Mouse (Mus musculus): Measurements from ENCODE around the gene Slc25a39. TPM values are rescaled to one million over a fixed set of nuclear protein-coding genes. Genes with fewer than 3 reads are reported as not detected.

Gene Slc25a39
- polyA plus RNA-seq, 1 experiment from 2014 or later: 145 TPM

DNA sequence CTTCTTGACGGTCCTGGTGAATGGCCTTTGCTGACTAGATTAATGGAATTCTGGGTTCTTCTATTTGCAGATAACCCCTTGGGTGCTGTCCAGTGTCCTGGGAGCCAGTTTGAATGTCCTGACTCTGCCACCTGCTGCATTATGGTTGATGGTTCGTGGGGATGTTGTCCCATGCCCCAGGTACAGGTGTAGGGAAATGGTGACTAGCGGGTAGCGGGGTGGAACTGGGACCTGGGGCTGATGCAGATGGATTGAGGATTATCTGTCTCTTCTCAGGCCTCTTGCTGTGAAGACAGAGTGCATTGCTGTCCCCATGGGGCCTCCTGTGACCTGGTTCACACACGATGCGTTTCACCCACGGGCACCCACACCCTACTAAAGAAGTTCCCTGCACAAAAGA lies 26.1 kb upstream of the Slc25a39 start:
- Histone ChIP-seq H3K36me3 (ENCODE audit: control insufficient read depth, insufficient read depth, low read length) (peaks cover 54% of the 10 kb centered on the region), H3K27ac (ENCODE audit: low read depth, low read length) (no peak overlapping the region), H3K27me3 (replicated peaks; ENCODE audit: control insufficient read depth, insufficient read depth, low read length) (no peaks in the 10 kb centered on the region), H3K9me3 (replicated peaks; ENCODE audit: control insufficient read depth, low read length) (no peaks in the 10 kb centered on the region), H3K9ac (ENCODE audit: low read length) (0 out of 2 replicates have a peak overlapping the region, but pooled peaks have one; percentile 13), H3K4me1 (ENCODE audit: control insufficient read depth, insufficient read depth, low read length) (peaks cover 16% of the 10 kb centered on the region), H3K4me3 (ENCODE audit: low read depth, low read length) (no peak overlapping the region), H3K4me2 (ENCODE audit: low read length) (no peak overlapping the region)
- no peak for DNase-seq (ENCODE audit: low spot score)
- ATAC-seq: no peak
- 93% methylated on average over 7 of the region's 7 CpGs for whole genome bisulfite sequencing

DNA sequence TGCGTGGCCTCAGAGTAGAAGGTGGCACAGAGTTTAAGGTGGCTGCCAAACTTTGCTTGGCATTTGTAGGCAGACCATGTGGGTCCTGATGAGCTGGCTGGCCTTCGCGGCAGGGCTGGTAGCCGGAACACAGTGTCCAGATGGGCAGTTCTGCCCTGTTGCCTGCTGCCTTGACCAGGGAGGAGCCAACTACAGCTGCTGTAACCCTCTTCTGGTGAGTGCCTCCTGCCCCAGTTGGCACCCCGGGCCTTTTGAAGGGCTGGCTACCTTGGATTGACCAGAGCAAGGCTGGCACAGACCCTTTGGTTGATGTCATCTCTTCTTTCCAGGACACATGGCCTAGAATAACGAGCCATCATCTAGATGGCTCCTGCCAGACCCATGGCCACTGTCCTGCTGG lies 25.1 kb upstream of the Slc25a39 start:
- Histone ChIP-seq H3K36me3 (ENCODE audit: control insufficient read depth, insufficient read depth, low read length) (peaks cover 44% of the 10 kb centered on the region), H3K4me3 (ENCODE audit: low read depth, low read length) (no peak overlapping the region), H3K4me1 (ENCODE audit: control insufficient read depth, insufficient read depth, low read length) (peaks cover 13% of the 10 kb centered on the region), H3K9me3 (replicated peaks; ENCODE audit: control insufficient read depth, low read length) (no peaks in the 10 kb centered on the region), H3K4me2 (ENCODE audit: low read length) (no peak overlapping the region), H3K27ac (ENCODE audit: low read depth, low read length) (no peak overlapping the region), H3K27me3 (replicated peaks; ENCODE audit: control insufficient read depth, insufficient read depth, low read length) (no peaks in the 10 kb centered on the region), H3K9ac (ENCODE audit: low read length) (no peak overlapping the region)
- DNase-seq (ENCODE audit: low spot score) (no peak), ATAC-seq (no peak)
- WGBS: 92% methylated on average over 6 of the region's 6 CpGs

DNA sequence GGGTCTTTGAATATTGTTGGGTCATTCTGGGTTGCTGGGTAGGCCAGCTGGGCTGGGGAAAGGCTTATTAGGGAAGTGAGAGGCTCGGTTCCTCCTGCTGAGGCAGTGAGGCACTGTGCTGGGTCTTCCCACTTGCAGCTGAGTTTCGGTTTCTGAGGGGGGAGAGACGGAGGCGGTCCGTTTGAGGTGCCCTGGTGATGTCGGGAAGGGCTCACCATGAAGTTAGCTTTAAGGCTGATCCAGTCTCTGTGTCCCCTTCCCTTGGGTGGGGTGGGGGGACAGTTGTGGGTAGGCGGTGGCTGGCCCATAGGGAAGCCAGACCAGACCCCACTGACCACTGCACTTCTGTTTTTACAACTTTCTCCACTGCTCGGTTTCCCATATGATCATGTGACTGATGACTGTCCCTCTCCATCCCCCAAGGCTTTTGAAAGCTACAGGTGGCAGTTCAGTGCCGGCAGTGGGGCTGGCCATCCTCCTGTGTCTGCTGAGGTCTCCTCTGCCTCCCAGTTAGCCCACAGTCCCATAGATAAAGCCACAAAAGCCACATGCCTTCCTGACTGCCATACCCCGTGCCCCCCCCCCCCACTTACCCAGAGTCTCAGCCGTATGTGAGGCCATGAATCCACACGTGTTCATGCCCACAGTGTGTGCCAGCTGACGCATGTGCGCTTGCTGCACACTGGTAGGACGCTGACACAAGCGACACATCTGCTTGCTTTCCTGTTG lies 24.5 kb upstream of the Slc25a39 start:
- Histone ChIP-seq H3K9ac (ENCODE audit: low read length) (no peak overlapping the region), H3K4me2 (ENCODE audit: low read length) (no peak overlapping the region)

DNA sequence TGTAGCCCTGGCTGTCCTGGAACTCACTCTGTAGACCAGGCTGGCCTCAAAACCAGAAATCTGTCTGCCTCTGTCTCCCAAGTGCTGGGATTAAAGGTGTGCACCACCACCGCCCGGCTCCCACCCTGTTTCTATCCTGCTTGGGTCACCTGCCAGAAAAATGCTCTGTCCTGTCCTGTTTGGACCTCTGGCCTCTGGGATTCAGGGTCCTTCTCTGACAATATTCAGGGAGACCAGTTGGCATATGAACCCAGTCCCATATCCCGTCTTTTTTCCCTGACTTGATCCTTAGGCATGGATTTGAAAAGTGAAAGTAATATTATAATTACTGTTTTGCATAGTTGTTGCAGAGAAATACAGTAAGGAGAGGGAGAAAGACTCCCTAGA lies 24.0 kb upstream of the Slc25a39 start:
- Histone ChIP-seq H3K4me1 (ENCODE audit: control insufficient read depth, insufficient read depth, low read length) (0 out of 2 replicates have a peak, but pooled peaks cover 3% of the 10 kb centered on the region), H3K4me2 (ENCODE audit: low read length) (no peak overlapping the region), H3K36me3 (ENCODE audit: control insufficient read depth, insufficient read depth, low read length) (peaks cover 32% of the 10 kb centered on the region), H3K4me3 (ENCODE audit: low read depth, low read length) (no peak overlapping the region), H3K27ac (ENCODE audit: low read depth, low read length) (no peak overlapping the region), H3K27me3 (replicated peaks; ENCODE audit: control insufficient read depth, insufficient read depth, low read length) (no peaks in the 10 kb centered on the region), H3K9ac (ENCODE audit: low read length) (no peak overlapping the region), H3K9me3 (replicated peaks; ENCODE audit: control insufficient read depth, low read length) (no peaks in the 10 kb centered on the region)
- 80% methylated on average over 3 of the region's 3 CpGs for whole genome bisulfite sequencing
- DNase-seq (ENCODE audit: low spot score): no peak
- ATAC-seq: no peak

More for the DNA sequence above, 24.5 kb upstream of the Slc25a39 start:
- Histone ChIP-seq H3K9me3 (replicated peaks; ENCODE audit: control insufficient read depth, low read length) (no peaks in the 10 kb centered on the region), H3K4me1 (ENCODE audit: control insufficient read depth, insufficient read depth, low read length) (peaks cover 7% of the 10 kb centered on the region), H3K27me3 (replicated peaks; ENCODE audit: control insufficient read depth, insufficient read depth, low read length) (no peaks in the 10 kb centered on the region), H3K4me3 (ENCODE audit: low read depth, low read length) (no peak overlapping the region), H3K36me3 (ENCODE audit: control insufficient read depth, insufficient read depth, low read length) (peaks cover 38% of the 10 kb centered on the region), H3K27ac (ENCODE audit: low read depth, low read length) (no peak overlapping the region)
- DNase-seq (ENCODE audit: low spot score) (no peak), ATAC-seq (no peak)
- 63% methylated on average over 15 of the region's 16 CpGs for WGBS

DNA sequence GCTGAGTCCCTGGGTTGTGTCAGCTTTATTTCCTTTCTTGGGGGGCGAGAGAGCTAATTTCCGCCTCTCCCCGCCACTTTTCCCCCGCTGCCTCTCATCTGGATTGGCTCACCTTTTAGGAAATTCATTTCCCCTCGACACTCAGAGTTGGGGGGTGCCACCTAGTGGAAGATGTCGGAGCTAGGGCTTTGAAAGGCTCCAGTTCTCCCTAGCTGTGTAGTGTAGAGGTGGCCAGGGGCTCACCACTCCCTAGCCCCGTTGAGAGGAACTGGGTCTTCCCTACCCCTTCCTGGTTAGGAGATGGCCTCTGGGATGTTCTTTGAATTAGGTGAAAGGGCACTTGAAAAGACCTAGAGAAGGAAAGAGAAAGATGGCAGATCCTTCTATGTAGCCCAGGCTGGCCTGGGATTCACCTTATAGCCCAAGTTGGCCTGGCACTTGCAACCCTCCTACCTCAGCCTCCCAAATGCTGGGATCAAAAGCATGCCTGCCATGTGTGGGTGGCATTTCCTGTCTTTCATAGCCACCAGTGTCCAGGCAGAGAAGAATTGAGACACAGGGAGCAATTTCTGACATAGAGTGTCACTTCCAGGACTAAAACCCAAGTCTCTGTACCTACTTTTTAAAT lies 23.4 kb upstream of the Slc25a39 start:
- Histone ChIP-seq H3K36me3 (ENCODE audit: control insufficient read depth, insufficient read depth, low read length) (peaks cover 27% of the 10 kb centered on the region), H3K27me3 (replicated peaks; ENCODE audit: control insufficient read depth, insufficient read depth, low read length) (no peaks in the 10 kb centered on the region), H3K9ac (ENCODE audit: low read length) (peak overlapping the region; percentile 64), H3K4me3 (ENCODE audit: low read depth, low read length) (peak overlapping the region; percentile 55), H3K9me3 (replicated peaks; ENCODE audit: control insufficient read depth, low read length) (no peaks in the 10 kb centered on the region), H3K27ac (ENCODE audit: low read depth, low read length) (peak overlapping the region; percentile 69), H3K4me1 (ENCODE audit: control insufficient read depth, insufficient read depth, low read length) (0 out of 2 replicates have a peak, but pooled peaks cover 3% of the 10 kb centered on the region), H3K4me2 (ENCODE audit: low read length) (peak overlapping the region; percentile 100)
- under 1% methylated on average over 7 of the region's 7 CpGs for WGBS
- peak; percentile 92 for DNase-seq (ENCODE audit: low spot score)
- peak; percentile 51 for ATAC-seq

DNA sequence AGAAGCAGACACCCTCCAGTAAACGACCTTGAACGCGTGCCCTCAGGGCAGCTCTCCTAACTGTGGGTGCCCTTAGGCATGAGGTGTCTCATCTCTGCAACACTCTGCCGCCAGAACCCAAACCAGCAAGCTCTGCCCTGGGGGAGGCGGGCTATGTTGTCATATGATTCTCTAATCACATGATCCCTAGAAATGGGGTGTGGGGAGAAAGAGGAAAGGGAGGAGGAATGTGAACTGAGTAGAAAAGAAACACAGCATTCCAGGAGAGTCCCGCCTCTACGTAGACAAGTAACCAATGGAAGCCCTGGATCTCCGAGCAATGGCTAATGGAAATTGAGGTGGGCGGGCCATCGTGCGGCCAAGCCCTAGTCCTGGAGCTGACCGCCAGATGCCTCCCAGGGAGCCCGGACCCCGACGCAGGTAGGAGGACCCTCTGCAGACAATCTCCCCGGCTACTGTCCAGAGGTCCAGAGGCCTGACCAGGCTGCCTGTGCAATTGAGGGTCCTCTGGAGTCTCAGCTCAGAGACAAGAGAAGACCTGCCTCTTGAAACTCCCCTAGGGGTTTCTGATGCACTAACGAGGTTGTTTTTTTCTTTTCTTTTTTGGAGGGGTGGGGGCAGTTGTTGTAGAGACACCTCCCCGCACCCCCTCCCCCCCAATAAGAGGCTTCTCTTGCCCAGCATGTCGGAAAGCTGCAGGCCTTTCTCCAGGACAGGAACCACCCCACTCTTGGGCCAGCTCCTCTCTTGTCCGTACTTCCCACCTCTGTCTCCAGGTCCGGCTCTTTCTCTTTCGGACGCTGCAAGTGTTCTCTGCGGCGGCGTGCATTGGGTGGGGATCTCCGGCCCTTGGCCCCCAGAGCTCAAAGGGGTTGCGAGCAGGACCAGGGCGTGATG lies 22.6 kb upstream of the Slc25a39 start, which contains the start of gene Grn:
Grn (plus strand) TSS at position 195 of the 897 bp plus-strand sequence.
- H3K4me3 ChIP-seq (ENCODE audit: low read depth, low read length): peak within 1 kb of the TSS; percentile 55
- peak within 1 kb of the TSS; percentile 100 for H3K4me2 ChIP-seq (ENCODE audit: low read length)
- ATAC-seq: peak; percentile 91
- H3K27ac ChIP-seq (ENCODE audit: low read depth, low read length): peak within 1 kb of the TSS; percentile 69
- DNase-seq (ENCODE audit: low spot score): peak; percentile 97
- peaks cover 19% of the 10 kb centered on the region for H3K36me3 ChIP-seq (ENCODE audit: control insufficient read depth, insufficient read depth, low read length)
- H3K9me3 ChIP-seq (replicated peaks; ENCODE audit: control insufficient read depth, low read length): no peaks in the 10 kb centered on the region
- H3K4me1 ChIP-seq (ENCODE audit: control insufficient read depth, insufficient read depth, low read length): 0 out of 2 replicates have a peak, but pooled peaks cover 3% of the 10 kb centered on the region
- no peaks in the 10 kb centered on the region for H3K27me3 ChIP-seq (replicated peaks; ENCODE audit: control insufficient read depth, insufficient read depth, low read length)
- H3K9ac ChIP-seq (ENCODE audit: low read length): peak within 1 kb of the TSS; percentile 64
- under 1% methylated on average over 29 of the region's 29 CpGs for WGBS

DNA sequence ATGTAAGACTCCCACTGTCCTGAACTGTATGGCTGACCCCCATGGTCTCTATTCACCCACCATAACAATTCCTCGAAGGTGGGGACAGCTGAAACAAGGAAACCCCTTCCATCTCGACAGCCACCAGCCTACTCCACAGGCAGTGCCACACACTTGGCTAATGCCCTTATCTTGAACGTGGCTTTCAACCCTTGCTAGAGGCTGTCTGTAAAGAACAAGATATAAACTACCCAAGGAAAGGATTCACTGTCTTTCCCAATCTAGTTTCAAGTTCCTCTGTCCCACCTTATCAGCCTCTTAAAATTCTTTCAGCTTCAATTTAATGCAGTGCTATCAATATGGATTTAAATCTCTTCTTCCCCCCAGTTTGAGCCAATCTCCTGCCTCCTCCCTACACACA lies 21.8 kb upstream of the Slc25a39 start:
- no peak overlapping the region for H3K27ac ChIP-seq (ENCODE audit: low read depth, low read length)
- peak overlapping the region; percentile 64 for H3K9ac ChIP-seq (ENCODE audit: low read length)
- H3K4me1 ChIP-seq (ENCODE audit: control insufficient read depth, insufficient read depth, low read length): 0 out of 2 replicates have a peak, but pooled peaks cover 3% of the 10 kb centered on the region
- H3K27me3 ChIP-seq (replicated peaks; ENCODE audit: control insufficient read depth, insufficient read depth, low read length): no peaks in the 10 kb centered on the region
- ATAC-seq: no peak
- peak overlapping the region; percentile 55 for H3K4me3 ChIP-seq (ENCODE audit: low read depth, low read length)
- DNase-seq (ENCODE audit: low spot score): no peak
- H3K4me2 ChIP-seq (ENCODE audit: low read length): peak overlapping the region; percentile 100
- peaks cover 11% of the 10 kb centered on the region for H3K36me3 ChIP-seq (ENCODE audit: control insufficient read depth, insufficient read depth, low read length)
- H3K9me3 ChIP-seq (replicated peaks; ENCODE audit: control insufficient read depth, low read length): no peaks in the 10 kb centered on the region
- WGBS: 36% methylated on average over 3 of the region's 3 CpGs

DNA sequence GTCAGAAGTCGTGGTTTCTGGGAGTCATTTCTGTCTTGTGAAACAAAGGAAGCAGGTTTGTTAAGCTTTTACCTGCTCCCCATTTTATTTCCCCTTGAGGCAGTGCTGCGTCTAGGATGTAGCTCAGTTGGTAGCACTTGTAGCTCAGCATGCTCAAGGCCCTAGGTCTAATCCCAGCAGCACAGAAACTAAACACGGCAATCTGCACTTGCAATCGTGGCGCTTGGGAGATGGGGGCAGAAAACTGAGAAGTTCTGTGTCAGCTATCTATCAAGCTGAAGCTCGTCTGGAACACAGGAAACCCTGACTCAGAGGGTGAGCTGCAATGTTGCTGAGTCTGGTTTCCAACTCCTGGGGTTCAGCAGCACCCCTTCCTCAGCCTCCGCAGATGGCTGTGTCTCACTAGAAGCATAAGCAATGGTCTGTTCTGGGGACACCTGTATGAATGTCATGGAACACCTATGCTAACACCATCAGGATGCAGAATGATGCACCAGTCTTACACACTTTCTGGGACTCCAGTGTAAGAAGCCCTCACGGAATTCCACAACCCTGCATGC lies 21.3 kb upstream of the Slc25a39 start:
- H3K27me3 ChIP-seq (replicated peaks; ENCODE audit: control insufficient read depth, insufficient read depth, low read length): no peaks in the 10 kb centered on the region
- no peak overlapping the region for H3K4me3 ChIP-seq (ENCODE audit: low read depth, low read length)
- no peaks in the 10 kb centered on the region for H3K9me3 ChIP-seq (replicated peaks; ENCODE audit: control insufficient read depth, low read length)
- no peak overlapping the region for H3K27ac ChIP-seq (ENCODE audit: low read depth, low read length)
- 0 out of 2 replicates have a peak overlapping the region, but pooled peaks have one; percentile 64 for H3K9ac ChIP-seq (ENCODE audit: low read length)
- DNase-seq (ENCODE audit: low spot score): no peak
- H3K4me2 ChIP-seq (ENCODE audit: low read length): 0 out of 2 replicates have a peak overlapping the region, but pooled peaks have one; percentile 100
- peaks cover 8% of the 10 kb centered on the region; the same call in 1 of the 2 replicates for H3K36me3 ChIP-seq (ENCODE audit: control insufficient read depth, insufficient read depth, low read length)
- no peak for ATAC-seq
- 0 out of 2 replicates have a peak, but pooled peaks cover 3% of the 10 kb centered on the region for H3K4me1 ChIP-seq (ENCODE audit: control insufficient read depth, insufficient read depth, low read length)
- WGBS: 75% methylated on average over 8 of the region's 8 CpGs

All from forebrain, embryonic 14.5 days (tissue).